Mouse (Mus musculus): ENCODE results near the gene Map3k10. TPM values are rescaled to one million over a fixed set of nuclear protein-coding genes. Genes with fewer than 3 reads are reported as not detected.
"Not testable (repeated sequence)": the region's sequence is repeated elsewhere in the genome, so short reads cannot be mapped to it uniquely, and the experiment has no call there.

Map3k10 gene
- polyA plus RNA-seq, 1 experiment from 2014 or later = 11.3 TPM

DNA sequence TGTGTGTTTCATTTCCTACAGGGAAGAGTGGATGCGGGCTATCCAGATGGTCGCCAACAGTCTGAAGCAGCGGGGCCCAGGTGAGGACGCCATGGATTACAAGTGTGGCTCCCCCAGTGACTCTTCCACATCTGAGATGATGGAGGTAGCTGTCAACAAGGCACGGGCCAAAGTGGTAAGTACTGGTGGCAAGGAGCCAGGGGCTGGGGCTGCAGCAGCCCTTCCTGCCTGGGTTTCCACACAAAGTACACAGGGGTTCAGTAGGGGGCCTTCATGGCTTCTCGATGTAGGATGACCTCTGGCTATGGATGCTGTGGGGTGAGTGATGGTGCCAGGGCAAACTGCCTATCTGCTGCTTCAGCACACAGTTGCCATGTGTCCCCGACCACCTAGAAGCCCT lies 45.6 kb downstream of the Map3k10 start:
- H3K4me1 ChIP-seq; H3K9me3 ChIP-seq (replicated peaks); H3K4me2 ChIP-seq (replicated peaks); H3K27me3 ChIP-seq; ATAC-seq (ENCODE audit: insufficient number of reproducible peaks, low FRiP score, low TSS enrichment, low read depth); H3K27ac ChIP-seq (replicated peaks); H3K9ac ChIP-seq; H3K4me3 ChIP-seq (replicated peaks): not testable (repeated sequence)
- 94% methylated on average over 7 of the region's 7 CpGs for WGBS
- H3K36me3 ChIP-seq = peaks cover 88% of the 10 kb centered on the region

GRCm38 (mm10) chr7:27628190-27628589 lies 46.2 kb downstream of the Map3k10 start:
- no peak overlapping the region for H3K4me2 ChIP-seq (replicated peaks)
- no peak overlapping the region for H3K4me3 ChIP-seq (replicated peaks)
- H3K36me3 ChIP-seq = peaks cover 88% of the 10 kb centered on the region
- WGBS = 94% methylated on average over 6 of the region's 6 CpGs
- no peak overlapping the region for H3K9ac ChIP-seq
- no peaks in the 10 kb centered on the region for H3K27me3 ChIP-seq
- H3K4me1 ChIP-seq = no peaks in the 10 kb centered on the region
- no peak overlapping the region for H3K27ac ChIP-seq (replicated peaks)
- no peak for ATAC-seq (ENCODE audit: insufficient number of reproducible peaks, low FRiP score, low TSS enrichment, low read depth)
- H3K9me3 ChIP-seq (replicated peaks) = no peaks in the 10 kb centered on the region

DNA sequence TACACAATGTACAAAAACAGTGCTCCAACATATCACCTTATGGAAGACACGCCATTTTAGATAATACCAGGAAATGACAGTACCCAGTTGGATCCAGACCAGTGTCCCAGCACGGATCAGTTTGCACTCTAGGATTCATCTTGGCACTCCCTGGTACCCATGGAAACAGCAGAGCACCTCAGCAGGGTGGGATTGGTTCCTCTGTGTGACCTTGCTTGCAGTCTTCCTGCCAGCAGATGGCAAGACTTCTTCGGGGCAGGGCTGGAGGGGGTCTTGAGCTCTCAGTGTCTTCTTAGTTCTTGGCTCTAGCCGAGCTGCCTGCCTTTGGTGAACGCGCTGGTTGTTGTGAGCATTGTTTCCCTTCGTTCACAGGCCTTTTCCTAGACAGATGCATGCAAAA lies 46.7 kb downstream of the Map3k10 start:
- ATAC-seq (ENCODE audit: insufficient number of reproducible peaks, low FRiP score, low TSS enrichment, low read depth) = no peak
- WGBS = 90% methylated on average over 7 of the region's 7 CpGs
- H3K4me1 ChIP-seq = no peaks in the 10 kb centered on the region
- H3K36me3 ChIP-seq = peaks cover 87% of the 10 kb centered on the region
- H3K9ac ChIP-seq = no peak overlapping the region
- no peak overlapping the region for H3K4me2 ChIP-seq (replicated peaks)
- H3K4me3 ChIP-seq (replicated peaks) = no peak overlapping the region
- H3K27me3 ChIP-seq = no peaks in the 10 kb centered on the region
- H3K27ac ChIP-seq (replicated peaks) = no peak overlapping the region
- no peaks in the 10 kb centered on the region for H3K9me3 ChIP-seq (replicated peaks)

DNA sequence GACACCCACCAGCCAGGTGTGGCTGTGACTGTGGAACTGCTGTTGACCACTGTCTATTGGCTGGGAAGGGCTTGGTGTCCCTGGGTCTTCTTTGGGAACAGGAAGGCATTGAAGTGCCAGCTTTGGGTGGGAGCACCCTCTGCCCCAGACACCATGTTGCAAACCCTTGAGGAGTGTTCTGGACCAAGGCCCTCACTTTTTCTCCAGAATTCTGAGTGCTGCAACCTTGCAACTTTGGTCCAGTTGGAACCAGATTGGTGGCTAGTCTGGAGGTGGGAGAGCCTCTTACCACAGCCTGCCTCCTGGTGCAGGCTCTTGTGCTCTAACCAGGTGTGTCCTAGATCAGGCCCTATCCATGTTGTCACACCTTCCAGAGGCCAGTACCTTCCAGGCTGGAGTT lies 49.4 kb downstream of the Map3k10 start:
- Histone ChIP-seq H3K36me3 (peaks cover 92% of the 10 kb centered on the region), H3K9me3 (replicated peaks) (no peaks in the 10 kb centered on the region), H3K27ac (replicated peaks) (no peak overlapping the region), H3K4me1 (no peaks in the 10 kb centered on the region), H3K27me3 (no peaks in the 10 kb centered on the region), H3K4me2 (replicated peaks) (no peak overlapping the region), H3K4me3 (replicated peaks) (no peak overlapping the region), H3K9ac (no peak overlapping the region)
- ATAC-seq (ENCODE audit: insufficient number of reproducible peaks, low FRiP score, low TSS enrichment, low read depth) = no peak

- no peak overlapping the region for H3K4me3 ChIP-seq (replicated peaks)
- H3K36me3 ChIP-seq = peaks cover 92% of the 10 kb centered on the region
- H3K9me3 ChIP-seq (replicated peaks) = no peaks in the 10 kb centered on the region
- WGBS = 75% methylated on average over 1 of the region's 1 CpGs
- H3K9ac ChIP-seq = no peak overlapping the region
- no peaks in the 10 kb centered on the region for H3K27me3 ChIP-seq
- no peak overlapping the region for H3K27ac ChIP-seq (replicated peaks)
- H3K4me1 ChIP-seq = no peaks in the 10 kb centered on the region
- no peak overlapping the region for H3K4me2 ChIP-seq (replicated peaks)
- no peak; the same call in 1 of the 2 replicates for ATAC-seq (ENCODE audit: insufficient number of reproducible peaks, low FRiP score, low TSS enrichment, low read depth)
These were observed 52.2 kb downstream of the Map3k10 start for GRCm38 (mm10) chr7:27622234-27622633.

- Histone ChIP-seq H3K9me3 (replicated peaks) (no peaks in the 10 kb centered on the region), H3K27ac (replicated peaks) (no peak overlapping the region), H3K27me3 (no peaks in the 10 kb centered on the region), H3K9ac (no peak overlapping the region), H3K4me1 (no peaks in the 10 kb centered on the region), H3K36me3 (peaks cover 92% of the 10 kb centered on the region), H3K4me2 (replicated peaks) (no peak overlapping the region), H3K4me3 (replicated peaks) (no peak overlapping the region)
- WGBS = 80% methylated on average over 6 of the region's 6 CpGs
- ATAC-seq (ENCODE audit: insufficient number of reproducible peaks, low FRiP score, low TSS enrichment, low read depth) = no peak
These were observed 53.4 kb downstream of the Map3k10 start for GRCm38 (mm10) chr7:27621028-27621427.

DNA sequence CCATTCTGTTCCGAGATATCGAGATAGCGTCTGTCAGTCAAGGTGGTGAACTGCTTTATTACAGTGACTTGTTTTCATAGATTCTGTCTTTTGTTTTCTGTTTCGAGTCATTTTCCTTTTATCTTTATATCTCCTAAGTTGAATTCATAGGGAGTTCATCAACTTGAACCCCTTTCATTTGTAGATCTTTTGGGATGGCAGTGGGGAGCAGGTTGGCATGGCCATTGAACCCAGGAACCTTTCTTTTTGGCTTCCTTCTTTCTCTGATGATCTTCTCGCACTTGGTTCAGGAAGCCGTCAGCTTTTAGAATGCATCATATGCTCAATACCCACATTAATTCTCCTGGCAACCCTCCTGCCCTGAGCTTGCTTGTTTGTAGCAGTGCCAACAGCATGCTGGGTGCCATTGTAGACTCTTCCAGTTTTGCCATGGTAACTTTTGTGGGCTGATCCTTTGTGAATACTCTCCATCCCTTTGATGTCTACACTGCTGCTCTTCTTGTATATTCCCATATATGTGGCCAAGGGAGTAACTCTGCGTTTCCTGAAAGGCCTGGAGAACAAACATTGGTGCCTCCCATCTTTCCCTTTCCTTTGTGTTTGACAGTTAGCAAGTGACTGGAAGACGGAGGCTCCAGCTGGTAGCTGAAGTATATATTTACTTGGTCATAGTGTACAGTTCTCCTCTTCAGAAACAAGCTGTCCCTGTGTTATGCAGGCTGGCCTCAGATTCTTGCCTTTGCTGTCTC lies 60.5 kb downstream of the Map3k10 start:
- Histone ChIP-seq H3K4me1 (no peaks in the 10 kb centered on the region), H3K27me3 (no peaks in the 10 kb centered on the region), H3K4me2 (replicated peaks) (no peak overlapping the region), H3K9me3 (replicated peaks) (no peaks in the 10 kb centered on the region), H3K9ac (no peak overlapping the region), H3K4me3 (replicated peaks) (no peak overlapping the region), H3K27ac (replicated peaks) (no peak overlapping the region), H3K36me3 (peaks cover 43% of the 10 kb centered on the region)
- no peak for ATAC-seq (ENCODE audit: insufficient number of reproducible peaks, low FRiP score, low TSS enrichment, low read depth)
- WGBS = 83% methylated on average over 8 of the region's 8 CpGs

DNA sequence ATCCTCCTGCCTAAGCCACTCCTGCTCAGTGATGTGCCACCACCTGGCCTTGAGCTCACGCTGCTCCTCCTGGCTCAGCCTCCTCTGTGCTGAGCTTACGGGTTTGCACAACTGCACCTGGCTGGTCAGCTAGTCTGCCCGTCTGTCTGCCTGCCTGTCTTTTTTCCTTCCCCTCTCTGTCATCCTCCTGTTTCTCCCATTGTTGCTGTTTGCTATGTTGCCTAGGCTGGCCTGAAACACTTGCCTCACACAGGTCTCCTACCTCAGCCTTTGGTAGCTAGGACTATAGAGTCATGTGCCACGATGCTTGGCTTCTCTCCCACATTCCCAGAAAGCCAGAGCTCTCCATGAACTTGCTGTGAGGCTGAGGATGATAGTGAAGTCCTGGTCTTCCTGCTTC lies 61.5 kb downstream of the Map3k10 start:
- Histone ChIP-seq H3K27me3 (no peaks in the 10 kb centered on the region), H3K4me1 (peaks cover 3% of the 10 kb centered on the region; the same call in 1 of the 2 replicates), H3K4me3 (replicated peaks) (no peak overlapping the region), H3K27ac (replicated peaks) (no peak overlapping the region), H3K9me3 (replicated peaks) (no peaks in the 10 kb centered on the region), H3K4me2 (replicated peaks) (no peak overlapping the region), H3K36me3 (peaks cover 40% of the 10 kb centered on the region), H3K9ac (no peak overlapping the region)
- 88% methylated on average over 4 of the region's 4 CpGs for WGBS
- ATAC-seq (ENCODE audit: insufficient number of reproducible peaks, low FRiP score, low TSS enrichment, low read depth) = no peak

- Histone ChIP-seq H3K9me3 (replicated peaks) (no peaks in the 10 kb centered on the region), H3K36me3 (peaks cover 20% of the 10 kb centered on the region), H3K4me3 (replicated peaks) (no peak overlapping the region), H3K27ac (replicated peaks) (no peak overlapping the region), H3K4me1 (peaks cover 23% of the 10 kb centered on the region), H3K4me2 (replicated peaks) (no peak overlapping the region), H3K9ac (no peak overlapping the region), H3K27me3 (no peaks in the 10 kb centered on the region)
- WGBS = 89% methylated on average over 5 of the region's 5 CpGs
- ATAC-seq (ENCODE audit: insufficient number of reproducible peaks, low FRiP score, low TSS enrichment, low read depth) = no peak
These were observed 63.5 kb downstream of the Map3k10 start for GRCm38 (mm10) chr7:27610871-27611270.

- Histone ChIP-seq H3K4me1 (peaks cover 28% of the 10 kb centered on the region), H3K9ac (no peak overlapping the region), H3K4me3 (replicated peaks) (no peak overlapping the region), H3K27me3 (no peaks in the 10 kb centered on the region), H3K9me3 (replicated peaks) (no peaks in the 10 kb centered on the region), H3K36me3 (peaks cover 18% of the 10 kb centered on the region), H3K4me2 (replicated peaks) (no peak overlapping the region), H3K27ac (replicated peaks) (no peak overlapping the region)
- 86% methylated on average over 3 of the region's 3 CpGs for WGBS
- no peak for ATAC-seq (ENCODE audit: insufficient number of reproducible peaks, low FRiP score, low TSS enrichment, low read depth)
These were observed 64.0 kb downstream of the Map3k10 start for GRCm38 (mm10) chr7:27610370-27610769.

GRCm38 (mm10) chr7:27609688-27610087 lies 64.7 kb downstream of the Map3k10 start:
- H3K27me3 ChIP-seq = no peaks in the 10 kb centered on the region
- no peak overlapping the region for H3K4me3 ChIP-seq (replicated peaks)
- H3K4me1 ChIP-seq = peaks cover 32% of the 10 kb centered on the region
- H3K9ac ChIP-seq = no peak overlapping the region
- no peak overlapping the region for H3K4me2 ChIP-seq (replicated peaks)
- peaks cover 18% of the 10 kb centered on the region for H3K36me3 ChIP-seq
- no peak for ATAC-seq (ENCODE audit: insufficient number of reproducible peaks, low FRiP score, low TSS enrichment, low read depth)
- H3K9me3 ChIP-seq (replicated peaks) = no peaks in the 10 kb centered on the region
- 86% methylated on average over 2 of the region's 2 CpGs for WGBS
- H3K27ac ChIP-seq (replicated peaks) = no peak overlapping the region; the same call in 1 of the 2 replicates

GRCm38 (mm10) chr7:27609285-27609684 lies 65.1 kb downstream of the Map3k10 start:
- H3K4me3 ChIP-seq (replicated peaks) = no peak overlapping the region
- peaks cover 32% of the 10 kb centered on the region for H3K4me1 ChIP-seq
- H3K9me3 ChIP-seq (replicated peaks) = no peaks in the 10 kb centered on the region
- H3K4me2 ChIP-seq (replicated peaks) = no peak overlapping the region
- no peak overlapping the region for H3K27ac ChIP-seq (replicated peaks)
- no peak overlapping the region for H3K9ac ChIP-seq
- 96% methylated on average over 4 of the region's 4 CpGs for WGBS
- peaks cover 18% of the 10 kb centered on the region for H3K36me3 ChIP-seq
- no peaks in the 10 kb centered on the region for H3K27me3 ChIP-seq
- ATAC-seq (ENCODE audit: insufficient number of reproducible peaks, low FRiP score, low TSS enrichment, low read depth) = no peak

Data from embryonic facial prominence, embryonic 15.5 days (tissue).